Mouse (Mus musculus) heart, postnatal 14 days (tissue): ENCODE data around the gene Farp1. TPM values are rescaled to one million over a fixed set of nuclear protein-coding genes. Genes with fewer than 3 reads are reported as not detected.

Experiments used
- DNase-seq, 2 experiments: peaks; one replicate each; pipeline ENCODE4 v3.0.0; 2021 to 2022
- intact Hi-C: fragments of 180-260 bp; cut with DNase I; formaldehyde crosslinking; loops from one replicate; pipeline ENCODE4 v1.15.1; 2025
- total RNA-seq, 2 experiments: library from RNA; stranded (reverse); gene quantifications; 2 replicates each; pipeline ENCODE4 v1.2.3; 2021

Gene Farp1
- total RNA-seq, 2 experiments from 2014 or later: 16.5 to 17.7 TPM

GRCm38 (mm10) chr14:121099876-121100275 is 64.9 kb downstream of the Farp1 start:
- no peak for DNase-seq
- intact Hi-C loops: no loop called here

DNA sequence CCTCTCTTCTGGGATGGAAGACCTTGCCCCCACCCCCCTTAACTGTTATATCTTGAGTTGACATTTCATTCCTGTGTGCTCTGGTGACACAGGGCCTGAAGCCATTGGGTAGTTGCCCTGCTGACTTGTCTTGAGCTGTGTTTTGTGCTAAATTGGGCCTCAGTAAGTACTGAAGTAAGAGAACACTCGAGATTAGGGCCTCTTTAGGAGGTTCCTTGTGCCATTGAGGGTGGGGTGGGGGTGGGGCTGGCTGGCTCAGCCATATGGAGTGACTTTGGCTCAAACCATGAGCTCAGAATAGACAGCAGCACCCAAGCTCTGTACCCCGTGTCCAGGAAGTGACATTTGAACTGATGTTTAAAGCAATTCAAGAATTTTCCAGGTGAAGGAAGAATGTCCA is 65.8 kb downstream of the Farp1 start:
- intact Hi-C loops: no loop called here
- no peak for DNase-seq

DNA sequence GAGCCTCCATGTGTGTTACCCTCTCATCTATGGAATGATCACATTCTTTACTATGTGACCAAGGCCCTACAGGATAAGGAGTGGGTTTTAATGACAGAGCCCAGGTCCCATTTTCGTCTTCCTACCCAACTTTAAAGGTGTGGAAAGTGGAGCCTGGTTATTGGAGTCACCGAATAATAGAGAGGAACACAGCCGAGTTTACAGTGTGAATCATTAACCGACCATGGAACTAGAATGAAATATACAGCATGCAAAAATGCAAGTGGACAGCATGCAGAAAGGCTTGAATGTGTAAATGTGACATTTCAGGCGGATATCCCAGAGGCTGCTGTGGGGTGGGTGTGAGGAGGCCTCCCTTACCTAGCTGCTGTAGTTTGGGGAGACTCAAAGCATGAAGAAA is 66.5 kb downstream of the Farp1 start:
- intact Hi-C loops: no loop called here
- DNase-seq: no peak

- intact Hi-C loops: no loop called here
- DNase-seq: no peak
Measured at GRCm38 (mm10) chr14:121102599-121102998, 67.6 kb downstream of the Farp1 start.

DNA sequence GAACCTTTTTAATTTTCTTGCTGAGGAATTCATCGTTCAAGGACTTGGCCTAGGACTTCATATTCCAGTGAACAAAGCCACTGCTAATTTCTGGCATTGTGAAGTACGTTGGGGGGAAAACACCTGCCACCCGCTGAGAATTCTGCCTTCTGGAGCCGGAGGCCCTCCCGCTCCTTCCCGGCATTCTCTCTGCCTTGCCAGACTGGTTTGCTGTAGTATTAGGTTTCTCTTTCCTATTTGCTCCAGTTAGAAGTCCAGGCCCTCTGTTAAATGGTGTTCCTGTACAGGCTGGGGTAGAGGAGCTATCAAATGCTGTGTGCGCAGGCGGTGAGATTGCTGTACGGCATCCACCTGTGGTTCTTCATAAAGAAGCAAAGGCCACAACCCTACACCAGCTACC is 68.5 kb downstream of the Farp1 start:
- intact Hi-C loops: no loop called here
- DNase-seq: no peak

DNA sequence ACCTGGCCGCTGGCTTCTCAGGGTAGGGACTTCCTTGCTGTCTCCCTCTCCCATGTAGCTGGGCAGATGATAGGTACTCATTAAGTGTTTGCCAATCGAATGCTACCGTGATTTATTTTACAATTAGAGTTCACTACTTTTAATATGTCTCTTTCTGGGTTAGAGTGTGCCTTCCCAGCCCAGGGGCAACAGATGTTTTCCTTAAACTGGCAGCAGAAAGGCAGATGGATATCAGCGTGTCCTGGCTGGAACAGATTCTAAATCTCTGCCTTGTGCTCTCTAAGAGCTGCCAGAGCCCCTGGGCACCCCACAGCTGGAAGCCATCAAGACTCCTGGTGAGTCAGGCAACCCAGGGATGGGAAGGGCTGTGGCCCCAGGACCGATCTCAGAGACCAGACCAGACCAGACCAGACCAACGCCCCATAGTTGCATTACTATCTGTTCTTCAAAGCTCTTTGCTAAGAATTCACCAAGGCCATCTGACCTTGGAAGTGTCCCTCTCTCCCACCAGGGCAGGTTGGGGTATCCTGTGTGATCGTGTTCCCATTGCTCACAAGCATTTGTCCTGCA is 69.8 kb downstream of the Farp1 start:
- intact Hi-C loops: no loop called here
- peak in 1 of 2 experiments; percentile 7 for DNase-seq

GRCm38 (mm10) chr14:121106906-121107305 is 71.9 kb downstream of the Farp1 start:
- intact Hi-C loops: no loop called here

DNA sequence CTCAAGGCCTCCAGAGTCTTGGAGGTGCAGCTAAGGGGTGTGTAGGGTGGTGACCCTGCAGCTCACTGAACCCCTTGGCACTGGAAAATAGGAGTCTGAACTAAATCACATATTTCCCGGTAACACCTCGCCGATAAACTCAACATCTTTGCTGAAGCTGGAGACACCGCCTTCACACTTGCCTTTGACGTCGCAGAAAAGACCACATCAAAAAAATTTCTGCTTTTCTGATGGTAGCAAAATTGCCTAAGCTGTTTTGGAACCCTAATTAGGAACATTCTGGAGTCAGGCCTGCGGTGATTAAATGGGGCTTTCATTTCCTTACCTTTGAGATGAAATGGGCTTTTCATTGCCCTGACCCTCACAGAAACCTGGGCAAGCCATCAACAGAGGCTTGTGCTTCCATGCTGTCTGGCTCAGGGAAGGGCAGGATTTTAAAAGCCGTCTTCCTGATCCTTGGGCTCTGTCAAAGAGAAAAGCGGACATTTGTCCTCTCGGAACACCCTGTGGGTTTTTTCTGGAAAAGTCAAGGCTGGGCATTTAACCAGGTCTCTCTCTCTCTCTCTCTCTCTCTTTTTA is 72.8 kb downstream of the Farp1 start:
- intact Hi-C loops: no loop called here
- DNase-seq: no peak

More at GRCm38 (mm10) chr14:121106906-121107305, 71.9 kb downstream of the Farp1 start:
- no peak for DNase-seq

- intact Hi-C loops: no loop called here
- DNase-seq: no peak
Measured at GRCm38 (mm10) chr14:121108439-121109115, 73.6 kb downstream of the Farp1 start.

- intact Hi-C loops: no loop called here
- no peak for DNase-seq
Measured at GRCm38 (mm10) chr14:121109116-121109504, 74.1 kb downstream of the Farp1 start.

GRCm38 (mm10) chr14:121110492-121111267 is 75.7 kb downstream of the Farp1 start:
- intact Hi-C loops: no loop called here
- DNase-seq: no peak

DNA sequence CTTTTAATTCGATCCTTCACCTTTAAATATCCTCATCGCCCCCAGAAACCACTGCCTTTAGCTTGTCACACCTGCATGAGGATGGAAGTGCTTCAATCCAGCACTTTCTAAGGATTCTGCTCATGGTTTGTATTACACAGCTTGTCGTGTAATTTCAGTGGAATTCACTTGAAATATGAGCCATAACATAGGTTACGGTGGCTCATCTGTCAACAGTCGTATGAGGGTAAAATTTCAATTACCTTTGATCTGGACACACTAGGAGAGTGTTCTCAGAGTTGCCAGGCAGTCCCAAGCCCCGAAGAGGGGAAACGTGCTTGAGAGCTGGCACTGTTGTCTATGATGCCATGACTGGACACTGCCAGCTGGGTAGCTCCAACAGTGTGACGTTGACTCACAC is 77.1 kb downstream of the Farp1 start:
- DNase-seq: no peak
- intact Hi-C loops: no loop called here

DNA sequence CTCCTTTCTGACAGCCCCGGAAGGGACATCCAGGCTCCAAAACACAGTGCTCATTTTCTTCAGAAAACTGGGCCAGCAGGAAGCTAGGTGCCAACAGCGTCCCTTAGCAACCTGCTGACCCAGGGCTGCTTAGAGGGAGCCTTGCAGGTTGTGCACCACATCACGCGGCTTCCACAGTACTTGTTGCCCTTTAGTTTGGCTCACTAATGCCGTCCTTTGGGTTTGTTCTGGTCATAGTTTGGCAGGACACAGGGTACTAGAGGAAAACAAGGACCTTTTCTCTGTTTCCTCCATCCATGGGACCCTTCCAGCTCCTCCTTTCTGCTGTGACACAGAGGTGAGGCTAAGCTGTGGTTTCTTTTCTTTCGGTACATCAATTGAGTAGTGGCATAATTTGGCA is 78.8 kb downstream of the Farp1 start:
- DNase-seq: no peak
- intact Hi-C loops: no loop called here

- intact Hi-C loops: no loop called here
- DNase-seq: no peak
Measured at GRCm38 (mm10) chr14:121116696-121117095, 81.7 kb downstream of the Farp1 start.

GRCm38 (mm10) chr14:121118860-121119259 is 83.9 kb downstream of the Farp1 start:
- no peak for DNase-seq
- intact Hi-C loops: no loop called here

DNA sequence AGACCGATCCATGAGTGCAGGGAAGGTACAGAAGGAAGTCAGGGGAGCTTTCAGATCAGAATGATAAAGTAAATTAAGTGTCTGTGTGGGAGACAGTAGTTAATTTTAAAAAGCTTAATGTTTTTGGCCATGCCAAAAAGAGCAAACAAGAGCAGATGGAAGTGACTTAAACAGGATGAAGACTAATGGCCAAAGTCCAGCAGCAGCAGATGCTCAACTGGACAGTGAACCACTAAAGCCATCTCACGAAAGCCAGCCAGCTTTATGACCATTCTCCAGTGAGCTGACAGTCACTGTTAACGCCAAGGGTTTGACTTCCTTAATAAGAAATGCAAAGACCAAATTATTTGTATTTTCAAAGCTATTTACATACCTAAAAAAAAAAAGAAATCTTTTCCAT is 86.7 kb downstream of the Farp1 start:
- DNase-seq: peak in 1 of 2 experiments; percentile 48

GRCm38 (mm10) chr14:121122852-121123251 is 87.9 kb downstream of the Farp1 start:
- intact Hi-C loops: no loop called here

More for the DNA sequence above, 86.7 kb downstream of the Farp1 start:
- intact Hi-C loops: no loop called here

GRCm38 (mm10) chr14:121124409-121125010 is 89.5 kb downstream of the Farp1 start:
- intact Hi-C loops: no loop called here
- DNase-seq: peak in 1 of 2 experiments; percentile 36

More at GRCm38 (mm10) chr14:121122852-121123251, 87.9 kb downstream of the Farp1 start:
- no peak for DNase-seq

DNA sequence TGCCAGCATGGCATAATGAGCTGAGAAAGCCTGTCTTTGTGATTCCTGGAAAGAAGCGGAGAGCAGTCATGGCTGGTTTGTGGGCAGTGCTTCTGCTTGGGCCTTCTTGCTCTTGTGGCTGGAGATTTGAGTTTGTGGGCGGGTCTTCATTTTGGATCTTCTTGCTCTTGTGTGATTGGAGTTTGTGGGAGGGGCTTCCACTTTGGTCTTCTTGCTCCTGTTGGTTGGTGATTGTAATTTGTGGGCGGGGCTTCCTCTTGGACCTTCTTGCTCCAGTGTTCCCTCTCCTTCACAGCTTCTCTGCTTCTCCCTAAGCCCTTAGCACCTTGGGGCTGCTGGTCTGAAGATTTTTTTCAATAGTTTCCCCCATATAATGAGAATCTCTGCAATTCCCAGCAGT is 90.7 kb downstream of the Farp1 start:
- intact Hi-C loops: no loop called here
- no peak for DNase-seq

GRCm38 (mm10) chr14:121126291-121126690 is 91.3 kb downstream of the Farp1 start:
- intact Hi-C loops: no loop called here
- no peak for DNase-seq
